Mouse (Mus musculus) lung, postnatal 4 days (tissue): ENCODE measurements around the gene Gm13420.
"Not testable (repeated sequence)": the region's sequence is repeated elsewhere in the genome, so short reads cannot be mapped to it uniquely, and the experiment has no call there.

Source experiments
- DNase-seq, 2 experiments: peaks; one replicate each; pipeline ENCODE4 v3.0.0; 2021

Gene Gm13420

DNA sequence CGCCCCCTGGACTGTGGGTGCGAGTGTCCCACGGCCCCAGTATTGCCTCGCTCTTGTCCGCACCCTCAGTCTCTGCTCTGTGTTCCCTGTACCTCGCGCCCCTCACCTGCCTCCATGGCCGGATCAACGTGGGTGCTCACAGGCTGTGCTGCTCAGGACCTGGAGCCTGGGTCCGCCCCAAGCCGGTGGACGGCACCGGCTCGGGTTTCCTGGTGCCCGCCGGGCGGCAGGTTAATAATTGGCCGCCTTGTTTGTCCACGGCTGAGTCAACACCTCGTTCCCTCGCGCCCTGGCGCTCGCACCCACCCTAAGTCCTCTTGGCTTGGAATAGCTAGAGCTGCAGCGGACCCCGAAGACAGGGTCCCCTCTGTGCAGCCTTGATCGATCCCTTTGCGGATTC lies at the start of gene Gm13420:
Gm13420 (minus strand) TSS at position 189 of the 400 bp plus-strand sequence.
- DNase-seq = peak; percentile 43 to 66

DNA sequence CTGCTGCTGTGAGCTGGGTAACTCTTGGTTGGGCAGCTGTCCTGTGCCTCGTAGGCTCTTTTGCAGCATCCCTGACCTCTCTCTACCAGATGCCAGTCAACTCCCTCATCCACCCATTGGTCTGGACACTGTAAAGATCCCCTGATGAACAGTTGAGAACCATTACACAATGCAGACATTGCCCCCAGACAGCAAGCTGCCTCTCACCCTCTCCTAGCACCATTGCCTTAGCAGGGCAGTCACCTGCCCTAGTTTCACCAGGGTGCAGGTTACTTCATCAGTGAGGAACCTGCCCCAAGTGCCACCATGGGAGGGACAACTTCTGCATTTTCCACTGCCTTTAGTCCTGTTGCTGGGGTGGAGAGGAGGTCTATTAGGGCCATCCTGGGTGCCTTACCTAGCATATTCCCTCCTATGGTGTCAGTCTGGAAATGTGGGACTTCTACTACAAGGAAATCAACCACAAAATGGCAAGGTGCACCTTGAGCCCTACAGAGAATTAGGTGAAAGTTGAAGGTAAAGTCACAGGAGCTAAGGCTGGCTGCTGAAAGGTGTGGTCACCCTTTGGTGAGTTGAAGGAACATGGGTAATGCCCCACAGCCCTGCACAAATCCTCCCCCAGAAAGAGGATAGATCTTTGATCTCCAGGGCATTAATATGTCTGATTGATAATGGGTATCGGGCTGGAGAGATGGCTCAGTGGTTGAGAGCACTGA lies 41.4 kb upstream of the Gm13420 start:
- DNase-seq = peak in 1 of 2 experiments; percentile 25

DNA sequence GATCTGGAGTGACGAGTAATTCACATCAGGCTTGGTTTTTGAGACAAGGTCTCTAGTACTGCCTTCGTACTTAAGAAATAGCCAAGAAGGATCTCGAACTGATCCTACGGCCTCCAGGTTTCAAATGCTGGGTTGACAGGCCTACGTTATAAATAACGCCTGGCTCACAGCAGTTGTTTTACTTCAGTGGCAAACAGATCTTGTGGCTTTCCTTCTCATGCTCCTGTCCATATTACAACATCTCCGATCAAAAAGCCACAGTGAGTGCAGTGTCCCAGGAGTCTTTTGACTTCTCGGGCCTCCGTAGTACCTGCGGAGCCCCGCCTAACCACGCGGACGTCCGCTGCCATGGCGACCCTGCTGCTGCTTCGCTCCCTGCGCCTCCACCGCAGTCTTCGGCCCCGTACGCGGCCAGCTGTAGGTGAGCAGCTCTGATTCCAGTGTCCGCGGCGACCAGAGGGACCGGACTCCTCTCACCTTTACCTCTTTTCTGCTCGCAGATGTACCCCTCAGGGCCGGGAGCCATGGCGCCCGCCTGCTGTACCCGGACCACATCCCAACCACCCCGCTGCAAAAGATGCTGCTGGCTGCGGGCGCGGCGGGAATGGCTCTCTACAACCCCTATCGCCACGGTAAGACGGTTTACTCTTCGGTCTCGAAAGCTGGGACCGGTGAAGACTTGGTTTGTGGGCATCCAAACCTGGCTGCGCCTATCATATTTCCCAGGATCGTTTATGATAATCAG lies 36.6 kb upstream of the Gm13420 start, which contains the start of gene Trub2:
Trub2 (minus strand) TSS at position 566 of the 745 bp plus-strand sequence.
- DNase-seq = peak; percentile 86 to 89

DNA sequence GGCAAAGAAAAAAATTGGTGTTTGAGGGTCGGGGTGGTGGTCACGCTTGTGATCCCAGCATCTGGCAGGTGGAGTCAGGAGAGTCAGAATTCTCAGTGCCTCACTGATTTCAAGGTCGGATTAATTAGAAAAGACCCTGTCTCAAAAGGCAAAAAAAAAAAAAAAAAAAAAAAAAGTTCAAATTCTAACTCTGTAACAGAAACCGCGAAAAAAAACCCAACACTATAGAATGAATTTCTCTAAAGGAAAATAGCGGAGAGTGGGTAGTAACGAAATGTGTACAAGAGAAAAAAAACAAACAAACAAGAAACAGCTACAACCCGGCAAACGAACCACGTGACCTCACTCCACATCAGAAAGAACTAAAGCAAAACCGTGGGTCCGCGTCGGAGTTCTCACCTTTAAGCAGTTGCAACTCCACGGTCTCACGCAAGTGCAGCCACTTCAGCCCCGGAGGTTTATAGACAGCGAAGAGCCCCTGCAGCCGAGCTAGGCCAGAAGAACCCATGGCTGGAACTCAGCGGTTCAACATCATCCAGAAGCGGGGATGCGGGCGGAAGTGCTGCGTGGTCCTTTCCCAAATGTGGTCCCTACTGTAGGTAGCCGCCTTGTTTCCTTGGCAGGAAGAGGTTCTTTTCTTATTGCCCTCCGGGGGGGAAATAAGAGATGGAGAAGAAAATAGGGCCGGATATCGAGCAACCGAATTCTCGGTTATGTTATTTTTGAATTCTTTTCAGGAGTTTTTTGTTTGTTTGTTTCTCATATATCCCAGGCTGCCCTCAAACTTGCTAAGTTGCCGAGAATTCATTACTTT lies 35.8 kb upstream of the Gm13420 start, which contains the start of gene Coq4:
Coq4 (plus strand) TSS at position 390 of the 814 bp plus-strand sequence.
- peak; percentile 91 to 92 for DNase-seq

DNA sequence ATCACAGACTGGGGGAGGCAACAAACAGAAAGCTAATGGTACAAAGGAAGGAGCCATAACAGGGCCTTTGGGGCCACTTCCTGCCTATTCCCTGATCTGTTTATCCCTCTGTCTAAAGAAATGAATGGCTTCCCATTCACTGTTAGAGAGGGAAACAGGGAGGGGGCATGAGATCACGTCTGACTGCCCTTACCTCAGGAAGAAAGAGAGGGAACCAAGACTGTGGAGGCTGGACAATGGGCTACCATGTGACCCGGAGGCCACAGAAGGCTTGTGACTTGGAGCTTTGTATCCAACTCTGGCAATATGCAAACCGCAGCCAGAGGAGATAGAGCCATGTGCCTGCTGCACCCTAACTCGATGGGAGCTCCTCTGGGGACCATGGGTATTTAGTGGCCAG lies 32.8 kb upstream of the Gm13420 start:
- DNase-seq = peak; percentile 23 to 51

DNA sequence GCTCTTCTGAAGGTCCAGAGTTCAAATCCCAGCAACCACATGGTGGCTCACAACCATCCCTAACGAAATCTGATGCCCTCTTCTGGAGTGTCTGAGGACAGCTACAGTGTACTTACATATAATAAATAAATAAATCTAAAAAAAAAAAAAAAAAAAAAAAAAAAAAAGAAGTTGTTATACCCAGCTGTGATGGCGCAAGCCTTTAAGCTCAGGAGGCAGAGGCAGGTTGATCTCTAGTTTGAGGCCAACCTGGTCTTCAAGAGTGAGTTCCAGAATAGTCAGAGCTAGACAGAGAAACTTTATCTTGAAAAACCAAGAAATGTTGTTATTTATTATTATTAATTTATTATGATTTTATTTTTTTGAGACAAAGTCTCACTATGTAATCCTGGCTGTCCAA lies 29.8 kb upstream of the Gm13420 start:
- not testable (repeated sequence) for DNase-seq

DNA sequence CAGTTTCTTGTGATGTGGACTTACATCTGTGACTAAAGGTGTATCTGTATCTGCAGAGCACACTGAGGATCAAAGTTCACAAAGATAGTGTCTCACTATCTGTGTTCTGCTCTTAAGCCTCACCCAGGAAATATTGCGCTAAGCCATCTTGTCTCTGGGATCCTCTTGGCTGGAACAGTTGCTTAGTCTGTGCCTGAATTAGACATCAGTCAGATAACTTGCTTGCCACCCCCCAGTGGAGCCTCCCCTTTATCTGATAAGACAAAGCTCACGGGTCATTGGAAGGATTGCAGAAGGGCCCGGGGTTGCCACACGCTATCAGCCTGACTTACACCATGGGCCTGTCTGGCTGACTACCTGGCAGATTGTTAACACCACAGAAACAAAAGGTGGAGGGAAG lies 21.8 kb upstream of the Gm13420 start:
- no peak for DNase-seq

DNA sequence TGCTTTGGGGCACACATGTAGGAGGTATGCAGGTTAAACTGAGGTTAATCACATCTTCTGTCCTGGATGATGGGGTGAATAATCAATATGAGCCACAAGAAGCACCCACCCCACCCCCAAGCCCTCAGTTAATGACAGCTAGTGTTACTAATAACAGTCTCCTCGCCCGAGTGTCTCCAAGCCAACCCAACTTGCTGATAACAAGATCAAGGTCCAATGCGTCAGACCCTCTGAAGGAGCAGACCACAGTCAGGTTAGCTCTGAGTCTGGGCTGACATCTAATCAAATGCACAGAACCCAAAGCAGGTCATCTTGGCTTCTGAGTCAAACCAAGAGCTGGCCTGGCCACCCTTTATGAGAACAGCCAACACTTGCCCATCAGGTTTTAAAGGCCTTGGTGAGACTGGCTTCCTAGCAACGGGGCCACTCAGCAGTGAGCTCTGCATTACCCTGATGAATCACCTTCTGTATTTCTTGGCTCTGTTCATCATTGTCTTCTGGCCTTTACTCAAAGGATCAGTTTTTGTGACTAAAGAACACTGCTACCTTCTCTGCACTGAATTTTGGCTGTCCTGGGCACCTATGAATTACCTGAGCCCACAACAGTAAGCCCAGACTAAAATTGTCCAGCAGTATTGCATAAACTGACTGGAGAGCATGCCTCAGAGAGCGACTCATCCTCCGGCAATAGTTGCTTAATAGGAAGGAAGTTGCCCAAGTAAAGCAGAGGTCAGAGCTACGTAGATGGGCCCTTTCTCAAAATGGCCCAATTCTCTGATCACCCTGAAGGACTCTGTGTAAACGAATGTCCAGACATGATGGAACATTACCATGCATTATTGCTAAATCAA lies 20.4 kb upstream of the Gm13420 start:
- no peak for DNase-seq

DNA sequence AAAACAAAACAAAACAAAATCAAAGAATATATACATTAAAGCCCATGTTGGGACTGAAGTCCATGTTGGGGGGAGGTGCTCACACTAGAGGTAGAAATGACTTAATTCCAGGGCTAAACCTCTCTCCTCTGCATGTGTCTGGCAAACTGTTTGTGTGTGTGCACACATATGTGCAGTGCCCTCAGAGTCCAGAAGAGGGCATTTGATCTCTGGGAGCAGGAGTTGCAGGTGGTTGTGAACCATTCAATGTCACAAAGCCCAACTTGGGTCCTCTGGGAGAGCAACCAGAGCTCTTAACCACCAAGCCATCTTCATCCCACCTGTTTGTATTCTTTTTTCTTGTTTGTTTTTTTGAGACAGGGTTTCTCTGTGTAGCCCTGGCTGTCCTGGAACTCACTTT lies 18.7 kb upstream of the Gm13420 start:
- DNase-seq = no peak

DNA sequence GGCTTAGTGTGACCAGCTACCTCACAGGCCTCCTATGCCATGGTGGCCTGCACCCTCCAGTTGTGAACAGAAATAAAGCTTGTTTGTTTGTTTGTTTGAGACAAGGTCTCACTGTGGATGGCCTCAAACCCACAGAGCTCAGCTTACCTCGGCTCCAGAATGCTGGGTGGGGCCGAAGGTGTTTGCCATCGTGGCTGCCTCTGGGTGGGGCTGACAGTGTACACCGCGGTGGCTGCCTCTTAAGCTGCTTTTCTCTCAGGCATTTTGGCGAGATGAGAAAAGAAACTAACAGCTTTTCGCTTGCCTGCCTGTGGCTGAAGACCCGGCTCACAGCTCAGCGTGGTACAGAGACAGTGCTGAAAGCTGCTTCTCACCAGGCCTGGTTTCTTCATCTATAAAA lies 17.4 kb upstream of the Gm13420 start:
- no peak for DNase-seq

DNA sequence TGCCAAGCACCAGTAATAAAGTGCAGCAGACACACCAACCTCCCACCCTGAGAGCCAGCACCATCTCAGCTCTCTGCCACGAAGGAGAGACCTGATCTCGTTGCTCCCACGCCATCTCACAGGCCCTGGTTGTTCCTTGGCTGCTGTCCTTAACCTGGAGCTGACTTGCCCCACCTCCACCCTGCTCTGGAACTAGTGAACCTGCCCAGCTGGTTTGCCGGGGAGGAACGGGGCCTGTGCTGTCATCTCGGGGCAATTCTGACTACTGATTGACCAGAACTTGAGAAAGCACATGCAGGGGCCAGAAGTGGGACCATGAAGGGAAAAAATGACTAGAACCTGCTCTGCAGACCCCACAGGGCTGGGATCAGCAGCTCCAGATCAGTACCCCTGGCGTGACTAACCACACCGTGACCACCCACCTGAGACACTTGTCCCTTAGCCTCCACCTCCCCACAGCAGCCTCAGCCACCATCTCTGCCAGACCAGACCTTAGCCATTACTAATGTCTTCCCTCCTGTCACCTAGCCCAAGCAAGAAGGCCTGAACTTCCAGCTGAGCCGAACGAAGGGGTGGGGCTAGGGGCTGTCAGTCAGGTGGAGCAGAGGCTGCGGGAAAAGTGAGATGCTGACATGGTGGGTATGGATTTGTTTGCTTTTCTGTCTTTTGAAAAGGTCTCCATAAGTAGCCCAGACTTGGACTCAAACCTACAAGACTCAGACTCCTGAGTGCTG lies 16.7 kb upstream of the Gm13420 start:
- DNase-seq = peak; percentile 36 to 43

DNA sequence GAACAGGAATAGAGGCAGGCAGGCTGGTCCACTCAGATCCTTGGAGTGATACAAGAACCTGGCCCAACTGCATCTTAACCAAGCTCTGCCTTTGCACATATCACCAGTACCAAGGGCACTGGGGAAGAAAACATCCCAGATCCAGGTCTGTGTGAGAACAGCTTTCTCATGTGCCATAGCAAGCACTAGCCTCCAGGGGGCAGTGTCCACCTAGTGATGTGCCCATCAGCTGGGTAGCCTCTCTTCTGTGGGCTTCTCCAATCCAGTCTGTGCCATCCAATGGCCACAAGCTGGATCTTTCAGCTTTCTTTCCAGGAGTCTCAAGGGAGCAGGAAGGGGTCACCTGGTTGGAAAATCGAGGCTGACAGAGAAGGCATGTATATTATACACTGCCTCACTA lies 13.3 kb upstream of the Gm13420 start:
- peak; percentile 66 to 79 for DNase-seq

DNA sequence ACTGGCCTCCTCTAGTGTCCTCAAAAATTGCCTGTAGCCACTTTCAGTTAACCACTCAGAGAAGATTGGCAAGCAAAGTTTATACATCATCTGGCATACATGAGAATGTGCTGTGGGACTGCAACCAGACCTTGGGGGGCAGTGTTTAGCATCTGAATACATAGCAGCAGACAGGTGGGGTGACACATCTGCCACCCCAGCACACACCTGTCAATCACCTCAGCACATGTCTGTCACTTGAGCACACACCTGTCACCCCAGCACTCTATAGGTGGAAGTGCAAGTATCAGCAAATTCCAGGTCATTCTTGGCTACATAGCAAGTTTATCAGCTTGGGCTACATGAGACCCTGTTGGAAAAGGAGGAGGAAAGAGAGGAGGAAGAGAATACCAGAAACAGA lies 4.2 kb upstream of the Gm13420 start:
- DNase-seq = no peak

DNA sequence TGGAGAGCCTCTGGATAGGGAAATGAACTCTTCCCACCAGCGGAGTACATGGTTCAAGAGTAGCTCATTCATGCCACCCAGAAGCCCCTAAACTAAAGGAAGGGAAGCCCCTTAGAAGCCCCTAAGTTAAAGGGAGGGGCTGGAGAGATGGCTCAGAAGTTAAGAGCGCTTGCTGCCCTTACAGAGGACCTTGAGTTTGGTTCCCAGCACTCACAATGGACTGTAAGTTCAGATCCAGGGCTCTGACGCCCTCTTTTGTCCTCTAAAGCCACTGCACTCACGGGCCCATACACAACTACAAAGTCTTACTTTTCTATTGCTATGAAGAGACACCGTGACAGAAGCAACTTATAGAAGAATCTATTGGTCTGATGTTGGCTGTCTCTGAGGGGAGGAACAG lies 912 bp upstream of the Gm13420 start:
- no peak for DNase-seq

DNA sequence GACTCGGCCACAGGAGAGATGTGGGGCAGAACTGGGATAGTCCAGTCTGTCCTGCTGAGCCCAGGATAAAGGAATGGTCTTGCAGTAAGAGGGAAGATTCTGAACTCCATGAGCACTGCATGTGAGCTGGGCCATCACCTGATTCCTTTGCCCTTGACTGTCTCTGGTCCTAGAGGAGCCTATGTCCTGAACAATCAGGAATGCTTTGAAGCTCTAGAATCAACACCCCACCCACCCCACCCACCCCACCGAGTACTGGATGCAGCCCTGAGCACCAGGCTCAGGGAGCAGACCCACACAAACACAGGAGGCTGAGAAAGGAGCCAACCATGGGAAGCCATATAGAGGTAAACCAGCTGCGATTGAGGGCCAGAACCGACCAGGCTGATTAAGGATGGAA lies 3.0 kb downstream of the Gm13420 start:
- DNase-seq = no peak

DNA sequence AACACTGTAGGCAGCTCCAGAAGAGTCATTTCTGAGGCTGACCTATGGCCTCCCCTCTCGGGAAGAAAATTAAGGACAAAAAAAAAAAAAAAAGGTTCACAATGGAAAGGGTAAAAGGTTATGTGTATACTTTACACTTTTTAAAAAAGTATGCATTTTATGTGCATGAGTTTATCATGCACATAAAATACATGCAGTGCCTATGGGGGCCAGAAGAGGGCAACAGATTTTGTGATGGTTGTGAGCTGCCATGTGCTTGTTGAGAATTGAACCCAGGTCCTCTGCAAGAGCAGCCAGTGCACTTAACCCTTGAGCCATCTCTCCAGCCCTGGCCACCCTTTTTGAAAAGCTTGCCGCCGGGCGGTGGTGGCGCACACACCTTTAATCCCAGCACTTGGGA lies 3.6 kb downstream of the Gm13420 start:
- DNase-seq = no peak

DNA sequence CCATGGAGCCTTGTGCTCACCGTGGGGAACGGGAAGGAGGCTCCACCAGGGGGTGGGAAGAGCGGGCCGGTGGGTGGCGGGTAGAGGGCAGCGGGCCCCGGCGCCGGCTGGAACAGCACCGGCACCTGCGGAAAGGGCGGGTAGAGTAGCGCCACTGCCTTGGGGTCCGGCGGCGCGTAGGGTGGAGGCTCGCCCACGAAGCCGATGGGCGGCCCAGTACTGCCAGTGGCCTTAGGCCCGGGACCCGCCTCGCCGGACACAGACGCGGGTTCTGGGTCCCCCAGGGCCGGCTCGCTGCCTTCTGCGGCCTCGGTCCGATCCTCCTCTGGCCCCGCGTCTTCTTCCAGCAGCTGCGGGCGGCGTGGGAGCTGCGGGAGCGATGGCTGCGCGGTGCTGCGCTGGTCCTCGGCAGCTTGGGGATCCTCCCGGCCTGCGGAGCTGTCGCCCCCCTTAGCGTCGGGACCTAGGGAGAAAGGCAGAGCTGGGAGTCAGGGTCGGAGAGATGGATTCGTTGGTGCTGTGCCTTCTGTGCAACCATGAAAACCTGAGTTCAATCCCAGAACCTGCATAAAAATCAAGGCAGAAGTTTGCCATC lies 4.2 kb downstream of the Gm13420 start:
- no peak for DNase-seq

DNA sequence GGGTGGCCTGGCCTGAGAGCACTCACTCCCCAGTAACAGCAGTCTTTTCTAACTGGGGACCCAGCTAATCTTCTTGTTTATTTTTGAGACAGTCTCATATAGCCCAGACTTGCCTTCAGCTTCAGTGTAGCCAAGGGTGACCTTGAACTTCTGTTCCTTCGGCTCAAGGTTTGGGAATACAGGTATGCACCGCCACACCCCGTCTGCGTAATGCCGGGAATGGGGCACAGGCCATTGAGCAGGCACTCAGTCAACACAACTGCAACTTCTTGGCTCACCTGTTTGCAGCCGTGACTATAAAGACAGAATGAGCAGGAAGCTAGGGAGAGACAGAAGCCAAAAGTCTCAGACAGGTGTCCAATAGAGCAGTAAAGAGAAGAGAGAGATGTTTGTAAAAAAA lies 7.2 kb downstream of the Gm13420 start:
- DNase-seq = no peak

DNA sequence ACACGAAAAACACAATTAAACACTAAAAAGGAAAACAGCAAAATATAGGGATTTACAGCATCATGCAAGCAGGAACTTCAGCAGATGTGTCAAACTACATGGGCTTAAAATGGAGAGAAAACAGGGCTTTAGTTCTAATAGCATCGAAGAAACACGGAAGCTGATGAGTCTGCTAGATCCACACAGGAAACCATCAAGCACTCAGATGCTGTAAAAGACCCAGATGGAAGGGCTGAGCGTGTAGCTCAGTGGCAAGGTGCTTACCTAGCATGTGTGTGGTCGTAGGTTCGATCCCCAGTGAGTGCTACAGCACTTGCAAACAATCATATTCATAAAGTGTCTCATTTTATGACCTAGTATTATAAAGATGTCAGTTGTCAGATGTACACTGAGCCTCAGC lies 10.3 kb downstream of the Gm13420 start:
- no peak for DNase-seq

DNA sequence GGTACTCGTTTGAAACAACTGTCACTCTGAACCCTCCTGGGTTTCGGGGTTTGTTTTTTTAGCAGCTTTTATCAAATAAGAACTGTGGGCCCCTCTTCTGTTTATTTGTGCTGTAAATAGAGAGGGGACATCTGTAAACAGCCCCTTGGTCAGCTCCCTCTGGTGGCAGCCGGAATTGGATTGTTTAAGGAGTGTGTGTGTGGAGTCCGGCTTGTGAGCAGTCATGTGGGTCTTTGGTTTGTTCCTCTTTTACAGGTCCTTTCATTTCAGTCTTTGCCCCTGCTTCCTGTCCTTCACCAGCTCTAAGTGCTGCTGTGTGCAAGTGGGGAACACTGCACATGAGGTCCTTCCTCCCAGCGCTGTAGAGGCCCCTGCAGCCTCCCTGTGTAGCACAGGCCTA lies 12.1 kb downstream of the Gm13420 start:
- DNase-seq = peak in 1 of 2 experiments; percentile 52

DNA sequence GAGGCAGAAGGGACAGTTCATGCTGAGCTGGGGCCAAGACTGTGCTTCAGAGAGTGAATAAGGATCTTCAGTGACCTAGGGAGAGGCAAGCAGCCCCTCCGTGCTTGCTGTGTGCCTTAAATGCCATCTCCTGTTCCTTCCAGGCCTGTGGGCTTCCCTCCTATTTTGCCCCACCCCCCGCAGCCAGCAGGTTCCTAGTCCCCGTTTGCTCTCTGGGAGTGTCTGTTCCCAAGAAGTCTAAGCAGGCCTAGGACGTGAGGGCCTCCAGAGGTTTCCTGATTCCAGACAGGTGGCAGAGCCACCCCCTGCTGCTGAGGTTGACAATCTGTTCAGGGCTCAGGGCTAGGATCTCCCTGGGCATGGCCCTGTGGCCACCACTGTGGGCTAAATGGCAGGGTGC lies 12.7 kb downstream of the Gm13420 start:
- no peak for DNase-seq
